Mouse (Mus musculus) left cerebral cortex, adult 18-20 months (tissue): ENCODE data around the gene Eif3g. TPM values are rescaled to one million over a fixed set of nuclear protein-coding genes. Genes with fewer than 3 reads are reported as not detected.

Experiments
- DNase-seq, 2 experiments: peaks; one replicate each; pipeline ENCODE4 v3.0.0; 2021 to 2022; ENCODE audit warnings: low spot score in 2 of 2, mixed read lengths in 1 of 2
- microRNA-seq, 2 experiments: library from miRNA; unstranded; fragments of <30 nt; microRNA quantifications; one replicate each; pipeline ENCODE4 v1.2.0; 2021
- total RNA-seq, 2 experiments: library from RNA; stranded (reverse); gene quantifications; 2 replicates each; pipeline ENCODE4 v1.2.3; 2021

Eif3g gene
- total RNA-seq, 2 experiments from 2014 or later, result 133 to 134 TPM

GRCm38 (mm10) chr9:20862225-20862624, 36.2 kb downstream of the Eif3g start:
- no peak for DNase-seq

- no peak for DNase-seq
These were observed 36.6 kb downstream of the Eif3g start for GRCm38 (mm10) chr9:20861821-20862220.

- no peak for DNase-seq
These were observed 38.5 kb downstream of the Eif3g start for GRCm38 (mm10) chr9:20859926-20860325.

- DNase-seq, result no peak
These were observed 41.3 kb downstream of the Eif3g start for GRCm38 (mm10) chr9:20857131-20857530.

- no peak for DNase-seq
These were observed 48.2 kb downstream of the Eif3g start for GRCm38 (mm10) chr9:20850179-20850578.

Small RNA genes within 50 kb of the gene (microRNA-seq; reads per million reads assigned to microRNA genes)
- 0 reads per million in 2 experiments for gene Mir7081

Other genes starting within 250 kb of the Eif3g start
- gene Pin1, start 246.5 kb downstream of the Eif3g start, total RNA-seq, result 10 to 100 TPM; 40.4 to 42.3 TPM
- 100 to 1,000 TPM; 127 to 142 TPM for gene Olfm2, start 152.3 kb downstream of the Eif3g start, total RNA-seq
- 1 to 10 TPM; 1.7 to 1.8 TPM for gene Col5a3, start 83.6 kb downstream of the Eif3g start, total RNA-seq
- not detected for gene Rdh8, start 80.1 kb downstream of the Eif3g start, total RNA-seq
- gene A230050P20Rik, start 30.0 kb downstream of the Eif3g start, total RNA-seq, result 10 to 100 TPM; 68.5 to 85.5 TPM
- 10 to 100 TPM in 1 of 2 experiments, 1 to 10 TPM in 1; 9.7 to 11.7 TPM for gene Angptl6, start 18.9 kb downstream of the Eif3g start, total RNA-seq
- gene Ppan, start 10.4 kb downstream of the Eif3g start, total RNA-seq, result 10 to 100 TPM; 20.7 to 23.3 TPM
- 10 to 100 TPM; 40.2 to 41.0 TPM for gene Dnmt1, start 61.3 kb upstream of the Eif3g start, total RNA-seq
- gene S1pr2, start 78.2 kb upstream of the Eif3g start, total RNA-seq, result 1 to 10 TPM; 2.9 to 3.4 TPM
- 10 to 100 TPM; 57.3 to 62.1 TPM for gene Mrpl4, start 104.1 kb upstream of the Eif3g start, total RNA-seq
- 1 to 10 TPM; 2.3 to 2.9 TPM for gene Icam1, start 117.4 kb upstream of the Eif3g start, total RNA-seq
- gene Icam4, start 130.8 kb upstream of the Eif3g start, total RNA-seq, result 1 to 10 TPM in 1 of 2 experiments, under 1 TPM in 1; 0.98 to 1.7 TPM
- gene Icam5, start 133.4 kb upstream of the Eif3g start, total RNA-seq, result 100 to 1,000 TPM; 203 to 239 TPM
- not detected for gene Zglp1, start 168.5 kb upstream of the Eif3g start, total RNA-seq
- 1 to 10 TPM; 2.2 to 2.9 TPM for gene Gm49373, start 174.5 kb upstream of the Eif3g start, total RNA-seq
- gene Fdx1l, start 175.0 kb upstream of the Eif3g start, total RNA-seq, result 10 to 100 TPM; 61.3 to 65.4 TPM
- 1 to 10 TPM; 1.6 to 1.8 TPM for gene Gm38431, start 193.4 kb upstream of the Eif3g start, total RNA-seq
- gene Raver1, start 193.4 kb upstream of the Eif3g start, total RNA-seq, result 10 to 100 TPM; 25.3 to 28.0 TPM
- gene Tyk2, start 232.6 kb upstream of the Eif3g start, total RNA-seq, result 10 to 100 TPM; 12.6 to 12.7 TPM